Mouse (Mus musculus): ENCODE data around the gene Ergic1. TPM values are rescaled to one million over a fixed set of nuclear protein-coding genes. Genes with fewer than 3 reads are reported as not detected.

The Ergic1 gene
- total and polyA plus RNA-seq, 2 experiments from 2014 or later, result 50.8 to 152 TPM

GRCm38 (mm10) chr17:26676252-26676615 lies 114.9 kb downstream of the Ergic1 start:
- H3K9ac ChIP-seq (replicated peaks; ENCODE audit: low read depth, low read length), result peak overlapping the region; percentile 73
- H3K27me3 ChIP-seq (ENCODE audit: control insufficient read depth, insufficient read depth, low read length), result no peaks in the 10 kb centered on the region
- no peak for TF ChIP-seq CTCF (IDR thresholded peaks at IDR 0.05; ENCODE audit: low read depth)
- peak; percentile 45; the same call in 1 of the 2 replicates for TF ChIP-seq EP300 (IDR thresholded peaks at IDR 0.05; ENCODE audit: low read depth)
- ATAC-seq (ENCODE audit: insufficient read depth, low read depth) (peak; percentile 93), DNase-seq (ENCODE audit: low spot score) (peak; percentile 89)
- no peaks in the 10 kb centered on the region for H3K9me3 ChIP-seq (replicated peaks; ENCODE audit: control insufficient read depth, low read length)
- H3K27ac ChIP-seq (ENCODE audit: low read depth), result peak overlapping the region; percentile 96
- H3K4me3 ChIP-seq (ENCODE audit: low read depth, low read length), result peak overlapping the region; percentile 82
- under 1% methylated on average over 30 of the region's 30 CpGs for WGBS
- peaks cover 19% of the 10 kb centered on the region for H3K4me1 ChIP-seq (ENCODE audit: control insufficient read depth, insufficient read depth)
- H3K36me3 ChIP-seq (replicated peaks; ENCODE audit: control insufficient read depth, insufficient read depth, low read length), result peaks cover 9% of the 10 kb centered on the region
- peak overlapping the region; percentile 65 for H3K4me2 ChIP-seq (ENCODE audit: low read depth, low read length)

DNA sequence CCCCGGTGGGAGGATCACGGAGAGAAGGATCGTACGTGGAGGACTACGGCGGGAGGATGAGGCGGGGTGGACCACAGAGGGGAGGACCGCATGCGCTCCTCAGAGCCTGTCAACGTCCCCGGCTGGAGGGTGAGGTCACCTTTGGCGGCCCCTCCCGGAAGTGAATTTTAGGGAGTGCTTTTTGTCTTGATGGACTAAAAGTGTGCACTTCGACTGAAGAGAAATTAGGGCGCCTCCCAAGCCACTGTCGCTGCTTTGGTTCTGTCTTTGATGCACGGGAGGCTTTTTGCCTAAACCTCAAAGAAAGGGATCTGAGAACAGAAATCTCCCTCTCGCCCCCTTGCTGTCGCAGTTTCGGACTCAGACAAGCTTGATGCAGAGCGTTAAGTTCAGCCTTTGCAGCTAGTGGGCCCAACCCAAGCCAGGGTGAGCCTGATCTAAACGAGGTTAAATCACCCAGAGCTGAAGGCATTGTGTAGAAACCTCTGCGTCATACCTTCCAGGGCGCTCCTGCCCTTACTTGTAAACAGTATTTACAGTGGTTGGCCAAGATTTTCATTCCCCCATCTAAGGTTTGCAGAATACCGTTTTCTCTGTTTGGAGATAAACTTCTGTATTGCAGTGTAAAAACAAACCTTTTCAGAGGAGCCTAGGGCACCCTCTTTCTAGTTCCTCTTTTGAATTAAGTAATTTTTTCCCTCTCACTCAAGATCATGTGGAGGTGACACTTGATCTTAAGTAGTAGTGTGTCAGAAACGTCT lies 115.5 kb downstream of the Ergic1 start:
- Histone ChIP-seq H3K27me3 (ENCODE audit: control insufficient read depth, insufficient read depth, low read length) (no peaks in the 10 kb centered on the region), H3K27ac (ENCODE audit: low read depth) (peak overlapping the region; percentile 96), H3K4me3 (ENCODE audit: low read depth, low read length) (peak overlapping the region; percentile 82), H3K9ac (replicated peaks; ENCODE audit: low read depth, low read length) (peak overlapping the region; percentile 73), H3K4me1 (ENCODE audit: control insufficient read depth, insufficient read depth) (peaks cover 19% of the 10 kb centered on the region), H3K9me3 (replicated peaks; ENCODE audit: control insufficient read depth, low read length) (no peaks in the 10 kb centered on the region), H3K36me3 (replicated peaks; ENCODE audit: control insufficient read depth, insufficient read depth, low read length) (peaks cover 9% of the 10 kb centered on the region), H3K4me2 (ENCODE audit: low read depth, low read length) (peak overlapping the region; percentile 65)
- ATAC-seq (ENCODE audit: insufficient read depth, low read depth) (peak; percentile 86), DNase-seq (ENCODE audit: low spot score) (peak; percentile 80)
- TF ChIP-seq CTCF (IDR thresholded peaks at IDR 0.05; ENCODE audit: low read depth) (peak; percentile 29), EP300 (IDR thresholded peaks at IDR 0.05; ENCODE audit: low read depth) (no peak)
- under 1% methylated on average over 26 of the region's 26 CpGs for WGBS

DNA sequence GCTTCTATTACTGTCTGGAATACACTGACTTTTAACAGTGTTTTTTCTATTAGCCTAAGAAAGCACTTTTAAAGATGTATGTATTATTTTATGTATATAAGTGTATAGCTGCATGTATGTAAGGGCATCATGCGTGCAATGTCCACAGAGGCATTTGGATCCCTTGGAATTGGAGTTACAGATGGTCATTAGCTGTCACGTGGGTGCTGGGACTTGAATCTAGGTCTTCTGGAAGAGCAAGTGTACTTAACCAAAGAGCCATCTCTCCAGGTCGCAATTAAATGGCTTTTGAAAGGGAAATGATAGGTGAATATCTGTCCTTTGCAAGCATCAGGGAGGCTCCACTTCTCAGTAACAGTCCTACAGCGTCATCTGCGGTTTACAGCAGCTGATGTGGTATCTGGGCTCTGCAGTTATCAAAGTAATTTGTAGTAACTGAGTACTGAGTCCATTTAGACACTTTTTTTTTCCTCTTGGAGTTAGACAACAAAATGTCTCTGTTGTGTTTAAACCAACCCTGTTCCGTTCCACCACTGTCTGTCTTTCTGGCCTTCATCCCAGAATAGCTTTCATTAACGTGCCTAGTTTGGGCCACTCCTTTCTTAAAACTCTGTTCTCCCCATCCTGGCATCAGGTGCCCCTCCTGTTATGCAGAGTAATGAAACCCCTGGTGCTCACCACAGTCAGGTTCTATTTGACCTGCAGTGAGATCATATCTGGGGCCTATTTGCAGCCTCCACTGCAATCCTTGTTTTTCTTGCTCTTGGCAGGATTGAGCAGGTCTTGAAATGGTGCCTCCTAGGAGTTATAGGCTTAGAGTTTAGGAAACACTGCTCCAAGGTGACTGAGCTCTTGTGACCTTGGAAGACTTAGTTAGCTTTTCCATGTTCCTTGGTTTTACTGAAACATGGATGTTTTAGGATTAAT lies 116.7 kb downstream of the Ergic1 start:
- 57% methylated on average over 7 of the region's 7 CpGs for WGBS
- Histone ChIP-seq H3K27me3 (ENCODE audit: control insufficient read depth, insufficient read depth, low read length) (no peaks in the 10 kb centered on the region), H3K4me2 (ENCODE audit: low read depth, low read length) (peak overlapping the region; percentile 65), H3K36me3 (replicated peaks; ENCODE audit: control insufficient read depth, insufficient read depth, low read length) (peaks cover 9% of the 10 kb centered on the region), H3K27ac (ENCODE audit: low read depth) (peak overlapping the region; percentile 96), H3K4me3 (ENCODE audit: low read depth, low read length) (peak overlapping the region; percentile 82; the same call in 1 of the 2 replicates), H3K9me3 (replicated peaks; ENCODE audit: control insufficient read depth, low read length) (no peaks in the 10 kb centered on the region), H3K4me1 (ENCODE audit: control insufficient read depth, insufficient read depth) (peaks cover 19% of the 10 kb centered on the region), H3K9ac (replicated peaks; ENCODE audit: low read depth, low read length) (peak overlapping the region; percentile 73; the same call in 1 of the 2 replicates)
- TF ChIP-seq EP300 (IDR thresholded peaks at IDR 0.05; ENCODE audit: low read depth) (no peak), CTCF (IDR thresholded peaks at IDR 0.05; ENCODE audit: low read depth) (no peak)
- DNase-seq (ENCODE audit: low spot score), result no peak
- ATAC-seq (ENCODE audit: insufficient read depth, low read depth), result no peak

DNA sequence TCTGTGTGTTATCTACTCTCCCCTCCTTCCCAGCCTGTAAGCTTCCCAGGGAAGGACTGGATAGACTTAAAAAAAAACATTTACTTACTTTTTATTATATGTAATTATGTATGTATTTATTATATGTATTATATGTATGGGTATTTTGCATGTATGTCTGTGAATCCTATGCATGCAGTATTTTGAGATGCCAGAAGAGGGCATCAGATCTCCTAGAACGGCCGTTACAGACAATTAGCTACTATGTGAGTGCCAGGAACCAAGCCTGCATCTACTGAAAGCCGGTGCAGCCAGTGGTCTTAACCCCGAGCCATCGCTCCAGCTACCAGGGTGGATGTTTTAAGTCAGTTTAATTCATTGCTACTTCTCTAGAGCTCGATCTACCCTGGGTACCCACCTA lies 120.0 kb downstream of the Ergic1 start:
- Histone ChIP-seq H3K4me1 (ENCODE audit: control insufficient read depth, insufficient read depth) (peaks cover 17% of the 10 kb centered on the region), H3K9ac (replicated peaks; ENCODE audit: low read depth, low read length) (no peak overlapping the region), H3K9me3 (replicated peaks; ENCODE audit: control insufficient read depth, low read length) (no peaks in the 10 kb centered on the region), H3K36me3 (replicated peaks; ENCODE audit: control insufficient read depth, insufficient read depth, low read length) (peaks cover 25% of the 10 kb centered on the region), H3K27me3 (ENCODE audit: control insufficient read depth, insufficient read depth, low read length) (no peaks in the 10 kb centered on the region), H3K27ac (ENCODE audit: low read depth) (no peak overlapping the region), H3K4me3 (ENCODE audit: low read depth, low read length) (no peak overlapping the region), H3K4me2 (ENCODE audit: low read depth, low read length) (no peak overlapping the region)
- DNase-seq (ENCODE audit: low spot score), result no peak
- WGBS, result 89% methylated on average over 6 of the region's 6 CpGs
- no peak for TF ChIP-seq EP300 (IDR thresholded peaks at IDR 0.05; ENCODE audit: low read depth)
- TF ChIP-seq CTCF (IDR thresholded peaks at IDR 0.05; ENCODE audit: low read depth), result no peak
- ATAC-seq (ENCODE audit: insufficient read depth, low read depth), result no peak

DNA sequence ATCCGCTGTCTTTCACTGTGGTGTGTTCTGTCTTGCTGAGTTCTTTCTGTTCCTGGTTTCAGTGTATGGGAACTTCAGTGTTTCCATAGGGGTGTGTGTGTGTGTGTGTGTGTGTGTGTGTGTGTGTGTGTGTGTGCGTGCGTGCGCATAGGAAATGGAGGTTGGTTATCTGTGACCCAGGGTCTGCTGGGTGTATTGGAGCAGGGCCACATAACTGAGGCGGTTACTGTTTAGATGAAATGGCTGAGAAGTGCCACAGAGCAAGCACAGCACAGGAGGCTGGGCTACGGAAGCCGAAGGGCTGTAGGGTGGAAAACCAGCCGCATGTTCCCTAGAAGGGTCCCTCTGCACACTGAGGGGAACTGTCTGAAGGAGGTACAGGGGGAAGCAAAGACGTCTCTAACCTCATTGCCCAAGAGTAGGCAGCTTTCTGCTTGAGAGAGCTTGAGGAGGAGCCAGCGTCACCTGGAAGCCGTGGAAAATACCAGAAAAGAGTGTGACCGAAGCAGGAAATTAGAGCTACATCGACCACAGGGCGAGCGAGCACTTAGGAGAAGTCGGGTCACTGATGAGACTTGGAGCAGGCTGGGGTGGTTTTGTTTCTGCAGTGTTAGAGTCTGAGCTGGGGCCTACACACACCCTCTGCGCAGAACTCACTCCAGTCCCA lies 125.2 kb downstream of the Ergic1 start:
- no peak overlapping the region for H3K9ac ChIP-seq (replicated peaks; ENCODE audit: low read depth, low read length)
- H3K4me2 ChIP-seq (ENCODE audit: low read depth, low read length), result no peak overlapping the region
- 0 out of 2 replicates have a peak, but pooled peaks cover 3% of the 10 kb centered on the region for H3K4me1 ChIP-seq (ENCODE audit: control insufficient read depth, insufficient read depth)
- no peaks in the 10 kb centered on the region for H3K9me3 ChIP-seq (replicated peaks; ENCODE audit: control insufficient read depth, low read length)
- DNase-seq (ENCODE audit: low spot score) (no peak), ATAC-seq (ENCODE audit: insufficient read depth, low read depth) (no peak; the same call in 1 of the 2 replicates)
- WGBS, result 80% methylated on average over 17 of the region's 17 CpGs
- no peak for TF ChIP-seq EP300 (IDR thresholded peaks at IDR 0.05; ENCODE audit: low read depth)
- no peak for TF ChIP-seq CTCF (IDR thresholded peaks at IDR 0.05; ENCODE audit: low read depth)
- H3K27me3 ChIP-seq (ENCODE audit: control insufficient read depth, insufficient read depth, low read length), result no peaks in the 10 kb centered on the region
- no peak overlapping the region for H3K27ac ChIP-seq (ENCODE audit: low read depth)
- peaks cover 16% of the 10 kb centered on the region for H3K36me3 ChIP-seq (replicated peaks; ENCODE audit: control insufficient read depth, insufficient read depth, low read length)
- no peak overlapping the region for H3K4me3 ChIP-seq (ENCODE audit: low read depth, low read length)
